Mouse (Mus musculus): ENCODE data around the gene Ubqlnl.

DNA sequence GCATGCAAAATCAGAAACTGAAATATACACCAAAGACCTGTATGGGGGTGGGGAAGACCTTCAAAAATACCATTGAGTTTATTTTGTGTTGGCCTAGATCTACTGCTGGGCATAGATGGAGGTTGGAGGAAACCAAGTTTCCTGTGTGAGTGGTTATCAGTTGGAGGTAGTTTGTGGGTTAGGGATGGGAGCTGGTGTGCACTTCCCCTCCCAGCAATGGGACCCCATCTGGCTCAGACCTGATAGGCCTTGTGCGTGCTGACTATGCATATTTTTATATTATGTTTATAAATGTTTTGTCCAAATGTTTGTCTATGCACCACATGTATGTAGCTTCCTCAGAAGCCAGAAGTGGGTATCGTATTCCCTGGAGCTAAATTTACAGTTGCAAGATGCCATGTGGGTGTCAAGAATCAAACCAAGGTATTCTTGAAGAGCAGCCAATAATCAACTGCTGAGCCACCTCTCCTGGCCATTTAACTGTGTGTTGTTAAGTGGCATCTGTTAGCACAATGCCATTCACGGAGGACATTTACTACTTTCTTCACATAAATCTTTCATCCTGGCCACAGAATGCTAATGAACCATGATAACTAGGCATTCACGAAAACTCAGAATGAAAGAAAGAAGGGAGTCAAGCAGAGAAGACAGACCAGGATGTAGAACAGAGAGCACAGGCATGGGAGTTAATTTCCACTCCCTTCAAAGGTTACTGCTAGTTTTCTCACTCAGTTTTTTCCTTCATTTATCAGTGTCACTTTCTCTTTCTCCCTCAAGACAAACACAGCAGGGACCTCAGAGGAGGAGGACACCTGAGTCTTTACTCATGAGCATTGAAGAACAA, 46.2 kb downstream of the Ubqlnl start:
- no peak for TF ChIP-seq CTCF (IDR thresholded peaks at IDR 0.05; ENCODE audit: low read depth, low read length)
- no peak for TF ChIP-seq GATA1 (IDR thresholded peaks at IDR 0.05; ENCODE audit: borderline replicate concordance, low read length)

Measured in G1E (cell line).